Comparison of ENCODE assay signal across 7 mouse cellular contexts in genomic region chr16:18591047-18592018, GRCm38 (mm10). TPM values are rescaled to one million over a fixed set of nuclear protein-coding genes. Genes with fewer than 3 reads are reported as not detected.
DNase-seq lines count a peak whose midpoint lies in the region; ATAC-seq and TF ChIP-seq lines count a peak whose summit lies in the region.

No protein-coding gene starts in this region.

- H3K9ac ChIP-seq in heart, embryonic 15.5 days = 0 out of 2 replicates have a peak overlapping the region, but pooled peaks have one; percentile 12
- no peak overlapping the region for H3K9ac ChIP-seq in liver, embryonic 16.5 days (ENCODE audit: low read depth, low read length)

- no peaks in the 10 kb centered on the region for H3K9me3 ChIP-seq in E14TG2a.4 (ENCODE audit: low read length)
- no peaks in the 10 kb centered on the region for H3K9me3 ChIP-seq in heart, embryonic 15.5 days (replicated peaks)
- H3K9me3 ChIP-seq in liver, embryonic 16.5 days (replicated peaks; ENCODE audit: control insufficient read depth, low read length) = no peaks in the 10 kb centered on the region

- WGBS in heart, embryonic 15.5 days = 3% methylated on average over 59 of the region's 59 CpGs
- 3% methylated on average over 59 of the region's 59 CpGs for WGBS in liver, embryonic 16.5 days (ENCODE audit: insufficient replicate concordance)

- peak; percentile 80 for DNase-seq in ES-CJ7 (ENCODE audit: low read depth, low spot score)
- DNase-seq in testis, postnatal 14 days (ENCODE audit: low spot score) = peak; percentile 63
- no peak for DNase-seq in layer of hippocampus, adult 11-12 months (ENCODE audit: low spot score)
- DNase-seq in urinary bladder, postnatal 4 days (ENCODE audit: low spot score in 2 of 2) = no peak

- ATAC-seq in heart, embryonic 15.5 days (replicated peaks; ENCODE audit: insufficient number of reproducible peaks, insufficient read depth, low FRiP score, low read depth) = no peak
- no peak for ATAC-seq in liver, embryonic 16.5 days (ENCODE audit: low read depth)

- H3K4me2 ChIP-seq in heart, embryonic 15.5 days = peak overlapping the region; percentile 57
- peak overlapping the region; percentile 20; the same call in 1 of the 2 replicates for H3K4me2 ChIP-seq in liver, embryonic 16.5 days (ENCODE audit: low read depth, low read length)

- peak overlapping the region; percentile 66 for H3K4me3 ChIP-seq in E14TG2a.4 (replicated peaks; ENCODE audit: low read length)
- peak overlapping the region; percentile 35 for H3K4me3 ChIP-seq in heart, embryonic 15.5 days
- no peak overlapping the region for H3K4me3 ChIP-seq in liver, embryonic 16.5 days (ENCODE audit: low read depth, low read length)

- H3K4me1 ChIP-seq in E14TG2a.4 (replicated peaks; ENCODE audit: low read depth, low read length) = peaks cover 44% of the 10 kb centered on the region
- H3K4me1 ChIP-seq in heart, embryonic 15.5 days (replicated peaks) = peaks cover 44% of the 10 kb centered on the region
- H3K4me1 ChIP-seq in liver, embryonic 16.5 days (ENCODE audit: control insufficient read depth, low read depth, low read length) = peaks cover 8% of the 10 kb centered on the region

- H3K27me3 ChIP-seq in E14TG2a.4 (ENCODE audit: insufficient read depth, low read length) = peaks cover 94% of the 10 kb centered on the region
- peaks cover 92% of the 10 kb centered on the region for H3K27me3 ChIP-seq in heart, embryonic 15.5 days
- peaks cover 72% of the 10 kb centered on the region for H3K27me3 ChIP-seq in liver, embryonic 16.5 days (ENCODE audit: control insufficient read depth, insufficient read depth, low read depth, low read length)

- no peak overlapping the region for H3K27ac ChIP-seq in heart, embryonic 15.5 days
- no peak overlapping the region for H3K27ac ChIP-seq in liver, embryonic 16.5 days (ENCODE audit: low read length)

- no peak for TF ChIP-seq CTCF in E14TG2a.4 (conservative IDR thresholded peaks at IDR 0.05; ENCODE audit: low read length)

- no peaks in the 10 kb centered on the region for H3K36me3 ChIP-seq in E14TG2a.4 (ENCODE audit: insufficient read depth, low read length)
- no peaks in the 10 kb centered on the region for H3K36me3 ChIP-seq in heart, embryonic 15.5 days
- H3K36me3 ChIP-seq in liver, embryonic 16.5 days (ENCODE audit: control insufficient read depth, insufficient read depth) = no peaks in the 10 kb centered on the region

RNA-seq across cellular contexts. Expression of gene Tbx1, which starts 0.9 kb away (rescaled TPM):
- 0.66 and 1.5 TPM in 2 replicates for polyA plus RNA-seq in heart, embryonic 15.5 days (2015; fragmentation: Nextera tagmentation; extraction: Ambion mirVana)
- polyA plus RNA-seq in liver, embryonic 16.5 days (2015; fragmentation: Nextera tagmentation; extraction: Ambion mirVana) = 0.07 TPM in 1 of 2 replicates, not detected in the other

RNA-seq across cellular contexts. Expression of gene Gp1bb, which starts 30.9 kb away (rescaled TPM):
- polyA plus RNA-seq in heart, embryonic 15.5 days (2015; fragmentation: Nextera tagmentation; extraction: Ambion mirVana) = 3.7 and 3.8 TPM in 2 replicates
- polyA plus RNA-seq in liver, embryonic 16.5 days (2015; fragmentation: Nextera tagmentation; extraction: Ambion mirVana) = 13.9 and 18.2 TPM in 2 replicates

RNA-seq across cellular contexts. Expression of gene Gm49601, which starts 34.9 kb away (rescaled TPM):
- polyA plus RNA-seq in heart, embryonic 15.5 days (2015; fragmentation: Nextera tagmentation; extraction: Ambion mirVana) = 0.94 and 1.4 TPM in 2 replicates
- 0.28 and 0.55 TPM in 2 replicates for polyA plus RNA-seq in liver, embryonic 16.5 days (2015; fragmentation: Nextera tagmentation; extraction: Ambion mirVana)

RNA-seq across cellular contexts. Expression of gene Sept5, which starts 38.4 kb away (rescaled TPM):
- polyA plus RNA-seq in heart, embryonic 15.5 days (2015; fragmentation: Nextera tagmentation; extraction: Ambion mirVana) = 8.1 and 14.8 TPM in 2 replicates
- 3.0 and 4.2 TPM in 2 replicates for polyA plus RNA-seq in liver, embryonic 16.5 days (2015; fragmentation: Nextera tagmentation; extraction: Ambion mirVana)

Comparison
In these comparisons a context has a peak if more than half of its experiments do, and no peak if none do; other contexts are left out.
1. DNase-seq: peak in ES-CJ7 (single experiment) and testis, postnatal 14 days (single experiment); none in layer of hippocampus, adult 11-12 months (single experiment) and urinary bladder, postnatal 4 days (0 of 2).